Mouse (Mus musculus) midbrain, postnatal 0 days (tissue): Measurements from ENCODE around the gene Ankrd55. TPM values are rescaled to one million over a fixed set of nuclear protein-coding genes. Genes with fewer than 3 reads are reported as not detected.

Source experiments
- ATAC-seq: fragments of 200-750 bp; cut with Nextera tagmentation; 2 replicates; pipeline ENCODE4 v1.8.0; 2017; ENCODE audit warnings: moderate number of reproducible peaks, mild to moderate bottlenecking, moderate TSS enrichment, moderate library complexity; ENCODE audit not compliant: low FRiP score
- DNase-seq: peaks from one replicate; pipeline ENCODE4 v3.0.0-alpha.2; 2015; ENCODE audit warnings: low spot score
- H3K27ac ChIP-seq: fragments of 300-500 bp; sonication (generic); 2 replicates; pipeline ENCODE4 v1.5.1; 2014; ENCODE audit warnings: low read depth, mild to moderate bottlenecking, low read length, mixed read lengths
- H3K27me3 ChIP-seq: fragments of 300-500 bp; sonication (generic); 2 replicates; pipeline ENCODE4 v1.6.1; 2014; ENCODE audit warnings: low read length, control low read depth, mixed read lengths; ENCODE audit not compliant: insufficient read depth
- H3K36me3 ChIP-seq: fragments of 300-500 bp; sonication (generic); 2 replicates; pipeline ENCODE4 v1.6.1; 2014; ENCODE audit warnings: low read length, control low read depth, mixed read lengths; ENCODE audit not compliant: insufficient read depth
- H3K4me1 ChIP-seq: fragments of 300-500 bp; sonication (generic); 2 replicates; pipeline ENCODE4 v1.6.1; 2014; ENCODE audit warnings: mild to moderate bottlenecking, control low read depth, antibody characterized with exemption, low read length, mixed read lengths; ENCODE audit not compliant: insufficient read depth
- H3K4me2 ChIP-seq: fragments of 300-500 bp; sonication (generic); 2 replicates; pipeline ENCODE4 v1.6.1; 2014; ENCODE audit warnings: low read depth, mild to moderate bottlenecking, low read length, mixed read lengths; ENCODE audit not compliant: poor library complexity, severe bottlenecking
- H3K4me3 ChIP-seq: fragments of 300-500 bp; sonication (generic); 2 replicates; pipeline ENCODE4 v1.5.1; 2014; ENCODE audit warnings: low read depth, mild to moderate bottlenecking, low read length, moderate library complexity
- H3K9ac ChIP-seq: fragments of 300-500 bp; sonication (generic); replicated peaks from 2 replicates; pipeline ENCODE4 v1.6.1; 2014; ENCODE audit warnings: mild to moderate bottlenecking, low read length, moderate library complexity, mixed read lengths; ENCODE audit not compliant: poor library complexity, severe bottlenecking
- H3K9me3 ChIP-seq: fragments of 300-500 bp; sonication (generic); 2 replicates; pipeline ENCODE4 v1.6.1; 2016; ENCODE audit warnings: low read length, control low read depth
- CTCF ChIP-seq: IDR thresholded peaks from 2 replicates; pipeline ENCODE4 v1.5.1; 2016; ENCODE audit warnings: antibody characterized with exemption, mild to moderate bottlenecking
- WGBS: fragments of 180-500 bp; shearing (Covaris S2); extraction: QIAGEN DNeasy Blood & Tissue Kit; methylation state at CpG from one replicate; pipeline ENCODE4 v1.1.7; 2014; 5-methylcytosine and 5-hydroxymethylcytosine counted together
- polyA plus RNA-seq: library from polyadenylated mRNA; unstranded; fragments of >200 nt; fragmentation: Nextera tagmentation; extraction: Ambion mirVana; gene quantifications from 2 replicates; pipeline ENCODE4 v1.2.1, GENCODE M21; 2015
- total RNA-seq: library from RNA; depleted of rRNA; stranded (reverse); fragments of >200 nt; gene quantifications from 2 replicates; pipeline ENCODE4 v1.2.3, GENCODE M21; 2014

Gene Ankrd55
- total and polyA plus RNA-seq, 2 experiments from 2014 or later = 10.2 to 21.2 TPM

DNA sequence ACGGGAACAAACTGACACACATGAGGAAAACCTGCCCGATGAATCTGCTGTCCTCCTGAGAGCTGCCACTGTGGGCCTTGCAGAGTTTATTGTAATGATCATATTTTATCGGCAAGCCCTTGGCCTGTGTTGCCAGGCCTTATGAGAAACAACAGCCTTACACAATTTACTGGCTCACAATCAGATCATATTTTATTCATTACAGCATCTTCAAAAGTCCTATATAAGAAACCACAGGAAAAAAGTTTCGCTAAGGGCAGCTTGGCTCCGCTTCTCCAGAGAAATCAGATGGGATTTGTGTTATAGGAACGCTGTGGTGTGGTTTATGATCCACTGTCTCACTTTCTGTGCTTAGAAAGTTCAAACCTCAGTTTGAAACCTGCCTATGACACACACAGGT lies 42.0 kb downstream of the Ankrd55 start:
- DNase-seq = no peak
- peak overlapping the region; percentile 83; the same call in 1 of the 2 replicates for H3K27ac ChIP-seq
- TF ChIP-seq CTCF = no peak
- no peaks in the 10 kb centered on the region for H3K9me3 ChIP-seq
- no peak overlapping the region for H3K9ac ChIP-seq
- H3K36me3 ChIP-seq = peaks cover 3% of the 10 kb centered on the region
- no peak overlapping the region for H3K4me3 ChIP-seq
- ATAC-seq = no peak
- 83% methylated on average over 6 of the region's 6 CpGs for WGBS
- peaks cover 9% of the 10 kb centered on the region for H3K4me1 ChIP-seq
- no peak overlapping the region for H3K4me2 ChIP-seq
- H3K27me3 ChIP-seq = no peaks in the 10 kb centered on the region

DNA sequence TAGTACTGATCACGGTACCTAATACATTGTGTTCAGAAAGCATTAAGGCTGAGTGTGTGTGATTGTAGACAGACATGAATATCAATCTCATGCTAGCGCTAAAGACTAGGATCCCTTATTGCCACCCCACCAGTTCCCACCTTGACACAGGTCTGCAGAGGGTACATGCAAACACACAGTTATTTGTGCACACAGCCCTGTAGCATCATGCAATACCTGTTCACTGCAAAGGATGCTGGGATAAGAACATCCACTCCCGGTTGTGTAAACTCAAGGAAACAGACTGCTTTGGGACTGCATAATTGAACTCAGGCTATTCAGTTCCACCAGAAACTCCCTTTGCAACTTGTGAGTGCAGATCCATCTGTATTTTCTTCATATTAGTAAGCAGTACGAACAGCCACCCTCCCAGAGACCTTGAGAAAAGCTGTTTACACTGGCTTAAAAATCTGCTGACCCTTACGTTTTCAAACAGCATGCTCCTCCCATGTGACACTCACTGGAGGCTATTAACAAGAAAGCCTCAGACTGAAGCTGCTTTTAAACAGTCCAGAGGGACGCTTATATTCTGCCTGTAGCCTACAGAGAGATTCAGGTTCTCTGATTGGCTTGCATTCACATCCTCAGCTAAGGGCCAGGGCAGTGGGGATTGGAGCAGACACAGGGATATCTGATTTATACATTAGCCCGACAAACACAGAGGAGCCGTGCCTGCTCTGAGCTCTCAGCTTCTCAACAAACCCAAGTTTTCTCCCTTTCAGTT lies 42.8 kb downstream of the Ankrd55 start:
- peak overlapping the region; percentile 1; the same call in 1 of the 2 replicates for H3K9ac ChIP-seq

DNA sequence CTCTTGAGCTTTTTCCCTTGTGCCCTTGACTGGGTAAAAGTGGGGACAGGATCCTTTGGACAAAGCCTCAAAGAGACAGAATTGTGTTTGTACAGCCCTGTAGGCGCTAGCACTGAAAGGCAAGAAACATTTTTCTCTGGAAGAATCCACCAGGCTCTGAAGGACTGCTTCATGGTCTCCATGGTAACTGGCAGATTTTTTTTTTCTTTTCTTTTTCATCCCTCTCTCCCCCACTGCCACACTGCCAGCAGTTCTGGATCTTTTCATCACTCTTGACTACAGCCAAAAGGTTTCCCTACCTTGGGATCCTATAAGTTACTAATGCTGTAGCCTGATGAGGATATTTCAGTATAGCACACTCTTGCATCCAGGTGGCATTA lies 43.4 kb downstream of the Ankrd55 start:
- Histone ChIP-seq H3K36me3 (peaks cover 3% of the 10 kb centered on the region; the same call in 1 of the 2 replicates), H3K27ac (peak overlapping the region; percentile 83), H3K27me3 (no peaks in the 10 kb centered on the region), H3K9me3 (no peaks in the 10 kb centered on the region), H3K4me2 (peak overlapping the region; percentile 29), H3K9ac (peak overlapping the region; percentile 1; the same call in 1 of the 2 replicates), H3K4me1 (peaks cover 9% of the 10 kb centered on the region), H3K4me3 (no peak overlapping the region)
- peak; percentile 86 for ATAC-seq
- DNase-seq = peak; percentile 66
- TF ChIP-seq CTCF = no peak
- 7% methylated on average over 1 of the region's 1 CpGs for WGBS

More for the DNA sequence above, 42.8 kb downstream of the Ankrd55 start:
- 24% methylated on average over 8 of the region's 8 CpGs for WGBS
- peak; percentile 88 for ATAC-seq
- TF ChIP-seq CTCF = no peak
- Histone ChIP-seq H3K36me3 (peaks cover 3% of the 10 kb centered on the region), H3K27me3 (no peaks in the 10 kb centered on the region), H3K27ac (peak overlapping the region; percentile 83), H3K4me3 (no peak overlapping the region), H3K4me1 (peaks cover 9% of the 10 kb centered on the region), H3K4me2 (peak overlapping the region; percentile 29), H3K9me3 (no peaks in the 10 kb centered on the region)
- DNase-seq = peak; percentile 61

DNA sequence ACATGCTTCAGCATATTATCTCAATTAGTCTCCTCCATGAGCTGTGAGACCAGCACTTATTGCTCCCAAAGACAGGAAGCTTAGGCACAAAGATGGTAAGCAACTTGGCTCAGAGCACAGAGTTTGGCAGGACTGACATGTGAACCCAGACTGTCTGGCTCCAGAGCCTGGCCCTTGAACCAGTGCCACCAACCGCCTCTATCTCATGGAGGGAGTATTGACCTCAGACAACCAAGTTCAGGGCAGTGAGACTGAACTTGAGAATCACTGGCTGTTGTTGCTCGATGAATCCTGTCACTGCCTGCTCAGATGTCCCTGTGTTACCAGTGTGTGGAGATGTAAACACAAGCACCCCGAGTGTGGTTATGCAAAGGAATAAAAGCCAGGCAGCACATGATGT lies 47.3 kb downstream of the Ankrd55 start:
- Histone ChIP-seq H3K9ac (no peak overlapping the region), H3K4me3 (no peak overlapping the region), H3K4me2 (no peak overlapping the region), H3K36me3 (0 out of 2 replicates have a peak, but pooled peaks cover 2% of the 10 kb centered on the region), H3K27ac (no peak overlapping the region), H3K27me3 (no peaks in the 10 kb centered on the region), H3K9me3 (no peaks in the 10 kb centered on the region), H3K4me1 (peaks cover 9% of the 10 kb centered on the region)
- no peak for ATAC-seq
- no peak for TF ChIP-seq CTCF
- peak; percentile 14 for DNase-seq
- WGBS = 87% methylated on average over 3 of the region's 3 CpGs

DNA sequence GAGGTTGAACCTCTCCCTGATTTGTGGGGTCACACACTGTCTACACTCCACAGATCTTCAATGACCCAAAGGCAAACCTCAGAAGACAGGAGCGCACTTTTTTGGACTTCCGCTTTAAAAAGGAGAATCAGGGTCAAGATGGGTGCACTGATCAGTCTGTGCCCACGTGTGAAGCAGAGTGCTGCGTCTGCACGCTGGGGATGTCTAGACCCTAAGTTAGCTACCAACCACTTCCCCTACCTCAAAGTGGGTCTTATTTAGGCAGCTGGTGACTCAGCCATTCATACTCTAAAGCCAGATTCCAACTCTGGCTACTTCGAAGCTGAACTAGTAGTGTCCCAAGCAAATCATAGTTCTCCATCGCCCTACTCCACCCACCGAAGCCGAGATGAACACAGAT lies 48.9 kb downstream of the Ankrd55 start:
- ATAC-seq (no peak), DNase-seq (no peak)
- no peaks in the 10 kb centered on the region for H3K27me3 ChIP-seq
- no peak for TF ChIP-seq CTCF
- H3K36me3 ChIP-seq = 0 out of 2 replicates have a peak, but pooled peaks cover 2% of the 10 kb centered on the region
- H3K4me1 ChIP-seq = peaks cover 5% of the 10 kb centered on the region; the same call in 1 of the 2 replicates
- no peak overlapping the region for H3K4me2 ChIP-seq
- no peaks in the 10 kb centered on the region for H3K9me3 ChIP-seq
- H3K9ac ChIP-seq = no peak overlapping the region
- 95% methylated on average over 9 of the region's 9 CpGs for WGBS
- H3K4me3 ChIP-seq = no peak overlapping the region
- H3K27ac ChIP-seq = no peak overlapping the region

DNA sequence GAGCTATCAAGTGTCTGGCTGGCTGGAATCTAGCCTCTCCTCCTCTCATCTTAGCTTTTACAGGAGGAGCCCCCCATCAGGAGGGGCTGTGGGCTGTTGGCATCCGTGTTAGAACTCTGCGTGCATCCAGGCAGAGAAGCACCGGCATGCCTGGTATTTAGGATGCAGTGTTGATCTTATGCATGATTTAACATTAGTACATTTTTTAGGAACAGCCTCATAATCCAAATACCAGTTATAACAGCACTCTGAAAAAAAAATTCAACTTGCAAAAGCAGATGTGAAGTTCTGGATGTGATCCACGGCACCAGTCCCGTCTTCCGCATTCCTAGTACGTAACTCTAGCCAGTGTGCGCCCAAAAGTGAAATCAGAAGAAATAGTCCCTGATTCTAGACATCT lies 52.0 kb downstream of the Ankrd55 start:
- WGBS = 78% methylated on average over 8 of the region's 8 CpGs
- DNase-seq (no peak), ATAC-seq (no peak)
- no peak for TF ChIP-seq CTCF
- no peak overlapping the region for H3K27ac ChIP-seq
- H3K9me3 ChIP-seq = no peaks in the 10 kb centered on the region
- H3K9ac ChIP-seq = no peak overlapping the region
- H3K4me1 ChIP-seq = no peaks in the 10 kb centered on the region
- no peak overlapping the region for H3K4me2 ChIP-seq
- 0 out of 2 replicates have a peak, but pooled peaks cover 2% of the 10 kb centered on the region for H3K36me3 ChIP-seq
- H3K4me3 ChIP-seq = no peak overlapping the region
- no peaks in the 10 kb centered on the region for H3K27me3 ChIP-seq
